Mouse (Mus musculus): ENCODE results near the gene Ephb6.
"Not testable (repeated sequence)": the region's sequence is repeated elsewhere in the genome, so short reads cannot be mapped to it uniquely, and the experiment has no call there.

Ephb6 gene

GRCm38 (mm10) chr6:41605061-41605793 is at the start of gene Ephb6:
TSS of gene Ephb6 (plus strand) at chr6:41605482.
- DNase-seq, result peak; percentile 60 to 78

GRCm38 (mm10) chr6:41556389-41556788 is 48.9 kb upstream of the Ephb6 start:
- DNase-seq, result no peak

- no peak for DNase-seq
These were observed 47.8 kb upstream of the Ephb6 start for GRCm38 (mm10) chr6:41557468-41557867.

GRCm38 (mm10) chr6:41558271-41558670 is 47.0 kb upstream of the Ephb6 start:
- no peak for DNase-seq

GRCm38 (mm10) chr6:41559331-41559730 is 46.0 kb upstream of the Ephb6 start:
- no peak for DNase-seq

GRCm38 (mm10) chr6:41560273-41560672 is 45.0 kb upstream of the Ephb6 start:
- DNase-seq, result no peak

DNA sequence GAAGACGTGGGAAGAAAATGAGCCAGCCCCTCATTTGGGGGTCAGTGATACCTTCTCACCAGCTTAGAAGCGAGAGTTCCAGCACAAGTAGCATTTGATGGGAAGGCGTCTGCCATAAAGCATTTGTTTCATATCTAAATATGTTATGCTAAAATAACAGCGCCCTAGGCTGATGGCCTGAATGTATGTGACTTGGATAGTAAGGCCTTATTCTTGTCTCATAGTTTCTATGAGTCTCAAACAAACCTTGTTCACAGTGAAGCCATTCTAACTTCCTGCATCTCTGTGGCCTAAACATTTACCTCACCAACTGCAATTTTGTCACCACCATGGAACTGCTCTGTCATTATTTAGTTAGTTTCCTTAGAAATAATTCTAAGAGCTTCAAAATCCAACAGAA is 42.7 kb upstream of the Ephb6 start:
- DNase-seq, result no peak

DNA sequence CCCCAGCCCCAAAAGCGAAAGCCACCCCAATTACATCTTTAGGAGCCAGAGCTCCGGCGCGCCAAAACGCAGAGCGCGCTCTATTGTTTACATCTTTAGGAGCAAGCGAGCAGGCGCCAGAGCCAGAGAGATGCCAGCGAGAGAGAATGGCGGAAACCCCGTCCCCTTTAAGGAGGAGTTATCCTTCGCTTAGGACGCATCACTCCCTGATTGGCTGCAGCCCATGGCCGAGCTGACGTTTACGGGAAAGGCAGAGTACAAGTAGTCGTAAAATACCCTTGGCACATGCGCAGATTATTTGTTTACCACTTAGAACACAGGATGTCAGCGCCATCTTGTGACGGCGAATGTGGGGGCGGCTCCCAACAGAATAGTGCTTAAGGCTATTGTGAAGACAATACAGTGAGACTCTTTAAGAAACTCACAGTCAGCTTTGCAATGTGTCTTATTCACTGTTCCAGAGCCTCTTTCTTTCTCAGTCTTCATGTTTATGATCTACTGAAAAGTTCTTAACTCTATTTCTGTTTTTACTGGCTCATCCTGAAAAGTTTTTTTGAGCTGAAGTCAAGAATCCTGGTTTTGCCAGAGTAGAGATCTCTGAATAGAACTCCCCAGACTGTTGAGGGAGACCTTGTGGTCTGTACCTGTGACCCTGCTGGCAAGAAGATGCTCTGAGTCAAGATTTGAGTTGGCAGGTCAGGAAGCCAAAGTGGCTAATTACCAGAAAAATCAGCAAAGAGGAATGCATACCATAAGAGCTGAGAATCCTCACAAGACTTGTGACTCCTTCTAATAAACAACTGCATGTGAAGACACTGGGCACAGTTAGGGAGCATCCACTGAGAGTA is 42.0 kb upstream of the Ephb6 start:
- DNase-seq, result not testable (repeated sequence)

- DNase-seq, result no peak
These were observed 40.0 kb upstream of the Ephb6 start for GRCm38 (mm10) chr6:41565261-41565660.

DNA sequence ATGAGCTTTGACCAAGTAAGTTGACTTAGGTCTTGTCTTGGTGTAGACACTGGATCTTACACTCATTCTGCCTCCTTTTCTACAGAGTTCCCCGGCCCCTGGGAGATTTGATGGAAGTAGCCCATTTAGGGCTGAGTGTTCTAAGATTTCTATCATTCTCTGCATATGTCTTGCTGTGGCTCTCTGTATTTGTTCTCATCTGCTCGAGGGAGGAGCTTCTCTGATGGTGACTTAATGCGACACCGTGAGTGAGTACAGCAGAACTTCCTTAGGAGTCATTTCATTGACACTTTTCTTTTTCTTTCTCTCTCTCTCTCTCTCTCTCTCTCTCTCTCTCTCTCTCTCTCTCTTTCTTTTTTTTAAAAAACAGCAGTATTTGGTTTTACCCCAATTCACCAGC is 38.3 kb upstream of the Ephb6 start:
- DNase-seq, result no peak

- DNase-seq, result no peak
These were observed 36.2 kb upstream of the Ephb6 start for GRCm38 (mm10) chr6:41569078-41569477.

- DNase-seq, result no peak
These were observed 28.7 kb upstream of the Ephb6 start for GRCm38 (mm10) chr6:41576526-41577097.

DNA sequence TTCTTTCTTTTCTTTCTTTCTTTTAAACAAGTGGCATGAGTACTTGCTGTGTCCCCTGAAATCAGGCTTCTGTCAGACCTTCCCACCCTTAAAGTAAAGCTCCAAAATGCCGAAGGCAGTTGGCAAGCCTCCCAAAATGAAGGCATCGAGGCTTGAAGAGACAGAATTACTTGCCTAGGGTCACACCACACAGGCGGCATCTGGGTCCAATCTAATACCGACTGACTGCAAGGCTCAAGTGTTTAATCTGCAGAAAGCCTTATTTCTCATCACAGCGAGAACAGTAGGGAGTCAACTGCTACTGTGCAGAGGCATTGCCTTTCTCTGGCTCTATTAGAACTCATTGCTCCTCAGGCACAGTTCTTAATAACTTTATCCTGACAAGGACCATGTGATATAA is 28.0 kb upstream of the Ephb6 start:
- DNase-seq, result peak in 1 of 2 experiments; percentile 2

DNA sequence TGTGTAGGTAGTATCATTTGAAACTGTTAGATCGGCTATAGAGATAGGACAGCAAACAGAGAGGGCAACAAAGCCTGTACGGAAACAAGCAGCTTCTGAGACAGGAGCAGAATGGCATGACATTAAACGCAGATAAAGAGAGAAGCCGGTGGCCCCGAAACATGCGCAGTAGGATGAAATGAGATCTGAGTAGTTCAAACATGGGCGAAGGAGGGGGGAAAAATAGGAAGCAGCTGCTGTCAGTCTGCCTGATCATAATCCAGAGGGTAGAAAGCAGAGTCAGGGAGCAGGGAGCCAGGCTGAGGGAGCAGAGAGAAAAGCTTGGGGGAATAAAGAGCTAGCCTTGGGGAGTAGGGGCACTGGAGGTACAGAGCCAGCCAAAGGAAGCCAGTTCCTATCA is 24.0 kb upstream of the Ephb6 start:
- no peak for DNase-seq

DNA sequence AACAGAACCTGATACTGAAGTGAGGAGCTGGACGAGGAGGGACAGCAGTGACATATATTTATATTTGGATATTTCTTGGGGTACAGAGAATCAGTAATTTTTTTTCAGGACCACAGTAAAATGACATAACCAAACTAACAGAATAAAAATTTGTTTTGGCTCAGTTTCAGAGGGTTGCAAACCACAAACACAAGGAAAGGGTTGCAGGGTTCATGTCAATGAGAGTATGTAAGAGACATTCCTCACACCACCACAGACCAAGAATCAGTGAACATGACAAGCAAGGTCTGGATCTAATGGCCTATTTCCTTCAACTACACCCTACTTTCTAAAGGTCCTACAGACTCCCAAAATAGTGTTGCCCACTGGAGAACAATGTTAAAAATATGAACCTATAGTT is 23.1 kb upstream of the Ephb6 start:
- DNase-seq, result no peak

- DNase-seq, result peak in 1 of 2 experiments; percentile 28
These were observed 756 bp upstream of the Ephb6 start for GRCm38 (mm10) chr6:41604401-41605050.

- no peak for DNase-seq
These were observed 467 bp downstream of the Ephb6 start for GRCm38 (mm10) chr6:41605794-41606104.

DNA sequence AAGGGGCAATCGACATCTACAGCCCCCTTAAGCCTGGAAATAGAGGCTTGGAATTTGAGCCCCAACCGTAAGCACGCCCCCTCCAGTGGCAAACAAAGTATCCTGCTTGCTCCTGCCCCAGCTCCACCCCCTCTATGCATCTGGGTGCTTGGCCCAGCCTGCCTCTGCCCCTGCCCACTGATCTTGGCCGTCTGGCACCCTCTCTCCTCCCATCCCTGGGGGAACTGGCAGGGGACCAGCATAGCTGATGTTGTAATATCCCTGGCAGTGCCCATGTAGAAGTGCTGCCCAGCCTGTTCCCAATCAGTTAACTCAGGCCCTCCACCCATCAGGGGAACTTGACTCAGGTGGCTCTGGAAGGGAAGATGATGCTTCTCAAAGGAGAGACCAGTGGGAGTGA is 932 bp downstream of the Ephb6 start:
- peak; percentile 17 to 57 for DNase-seq

GRCm38 (mm10) chr6:41607637-41608036 is 2.4 kb downstream of the Ephb6 start:
- DNase-seq, result no peak

- DNase-seq, result no peak
These were observed 15.0 kb downstream of the Ephb6 start for GRCm38 (mm10) chr6:41620173-41620798.

DNA sequence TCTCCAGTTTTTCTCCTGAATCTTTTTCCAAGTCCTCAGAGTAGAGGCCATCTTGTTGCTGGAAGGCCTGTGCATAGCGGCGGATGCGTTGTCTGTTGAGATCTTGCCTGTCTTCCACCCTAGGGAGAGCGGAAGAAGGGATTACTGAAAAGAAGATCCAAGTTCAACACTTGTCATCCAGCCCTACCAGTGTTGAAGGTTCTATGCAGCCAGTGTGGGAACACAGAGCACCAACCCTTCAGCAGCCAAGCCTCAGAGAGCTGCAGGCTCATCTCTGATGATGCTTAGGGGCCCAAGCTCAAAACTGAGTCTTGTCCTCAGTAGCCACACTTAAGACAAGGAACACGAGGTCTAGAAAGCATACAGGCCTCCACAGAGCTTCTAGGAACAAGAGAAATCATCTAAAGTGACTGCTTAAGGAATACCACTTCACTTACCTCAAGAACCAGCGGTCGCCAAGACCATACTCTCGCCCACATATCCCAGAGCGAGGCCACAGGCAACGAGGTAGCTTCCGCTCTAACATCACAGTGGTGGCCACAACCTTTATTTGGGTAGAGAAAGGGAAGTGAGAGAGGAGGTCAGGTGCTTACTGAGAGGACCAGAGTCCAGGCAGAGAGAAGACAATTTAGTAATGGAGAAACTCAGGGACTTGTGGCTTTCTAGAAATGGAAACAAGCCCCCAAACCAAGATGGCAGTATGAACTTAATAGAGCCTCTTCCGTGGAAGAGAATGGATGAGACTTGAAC is 16.1 kb downstream of the Ephb6 start:
- DNase-seq, result no peak

DNA sequence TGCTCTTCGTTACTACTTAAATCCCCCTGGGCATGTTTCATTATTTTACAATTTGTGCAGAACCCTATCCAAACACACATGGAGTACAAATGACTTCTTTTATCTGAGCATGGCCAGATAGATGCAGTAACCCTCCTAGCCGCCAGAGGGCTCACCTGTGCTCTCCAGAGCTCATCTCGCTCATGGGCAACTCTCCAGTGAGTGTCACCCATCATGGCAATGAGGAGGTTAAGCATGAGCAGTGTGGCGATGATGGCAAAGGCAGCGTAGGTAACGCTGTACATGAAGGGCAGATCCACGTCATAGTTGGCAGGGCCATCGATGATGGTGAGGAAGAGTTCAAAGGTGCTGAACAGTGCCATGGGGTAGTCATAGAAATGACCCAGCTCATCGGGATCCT is 17.4 kb downstream of the Ephb6 start:
- DNase-seq, result no peak
